Comparison of ENCODE assay signal across 14 mouse cellular contexts in genomic region chr8:120344166-120344565, GRCm38 (mm10).
DNase-seq lines count a peak whose midpoint lies in the region; ATAC-seq lines count a peak whose summit lies in the region.
"Had no signal": no experiment of that assay in that cellular context is flagged by ENCODE, and none has a peak within 500 bp of the region (broad histone marks: within the 10 kb centered on the region; RNA-seq: fewer than 3 reads in every experiment).

No protein-coding gene starts in this region.

- WGBS in heart, embryonic 13.5 days, result 11% methylated on average over 4 of the region's 4 CpGs
- WGBS in forebrain, embryonic 10.5 days, result 36% methylated on average over 4 of the region's 4 CpGs
- 21% methylated on average over 4 of the region's 4 CpGs for WGBS in midbrain, embryonic 14.5 days

- no peak overlapping the region for H3K27ac ChIP-seq in heart, embryonic 13.5 days (replicated peaks)
- H3K27ac ChIP-seq in forebrain, embryonic 10.5 days, result peak overlapping the region; percentile 48
- H3K27ac ChIP-seq in midbrain, embryonic 14.5 days (replicated peaks; ENCODE audit: low read depth, low read length), result peak overlapping the region; percentile 71
- H3K27ac ChIP-seq: limb, embryonic 13.5 days had no signal

- ATAC-seq in heart, embryonic 13.5 days (ENCODE audit: extremely low read depth, insufficient number of reproducible peaks, low FRiP score, low TSS enrichment), result no peak
- no peak for ATAC-seq in midbrain, embryonic 14.5 days (ENCODE audit: low FRiP score, low TSS enrichment)

- peaks cover 61% of the 10 kb centered on the region for H3K4me1 ChIP-seq in heart, embryonic 13.5 days
- peaks cover 99% of the 10 kb centered on the region for H3K4me1 ChIP-seq in forebrain, embryonic 10.5 days
- peaks cover 76% of the 10 kb centered on the region for H3K4me1 ChIP-seq in midbrain, embryonic 14.5 days (ENCODE audit: control insufficient read depth, insufficient read depth, low read length)

- H3K4me3 ChIP-seq in heart, embryonic 13.5 days, result no peak overlapping the region
- H3K4me3 ChIP-seq in forebrain, embryonic 10.5 days, result no peak overlapping the region
- no peak overlapping the region for H3K4me3 ChIP-seq in midbrain, embryonic 14.5 days (replicated peaks; ENCODE audit: low read depth, low read length)
- H3K4me3 ChIP-seq: limb, embryonic 13.5 days; myocyte had no signal

- peaks cover 5% of the 10 kb centered on the region; the same call in 1 of the 2 replicates for H3K27me3 ChIP-seq in heart, embryonic 13.5 days (replicated peaks)
- H3K27me3 ChIP-seq in forebrain, embryonic 10.5 days (ENCODE audit: poor library complexity, severe bottlenecking), result peaks cover 86% of the 10 kb centered on the region
- no peaks in the 10 kb centered on the region for H3K27me3 ChIP-seq in midbrain, embryonic 14.5 days (ENCODE audit: control insufficient read depth, insufficient read depth, low read length)
- H3K27me3 ChIP-seq: limb, embryonic 13.5 days had no signal

- H3K4me2 ChIP-seq in heart, embryonic 13.5 days, result no peak overlapping the region
- no peak overlapping the region for H3K4me2 ChIP-seq in midbrain, embryonic 14.5 days (ENCODE audit: low read length)
- H3K4me2 ChIP-seq: limb, embryonic 13.5 days had no signal

- H3K9me3 ChIP-seq in heart, embryonic 13.5 days, result no peaks in the 10 kb centered on the region
- H3K9me3 ChIP-seq in forebrain, embryonic 10.5 days, result no peaks in the 10 kb centered on the region
- no peaks in the 10 kb centered on the region for H3K9me3 ChIP-seq in midbrain, embryonic 14.5 days (ENCODE audit: control insufficient read depth, low read length)
- H3K9me3 ChIP-seq: limb, embryonic 13.5 days had no signal

- H3K36me3 ChIP-seq in heart, embryonic 13.5 days, result no peaks in the 10 kb centered on the region
- no peaks in the 10 kb centered on the region for H3K36me3 ChIP-seq in forebrain, embryonic 10.5 days (replicated peaks)
- no peaks in the 10 kb centered on the region for H3K36me3 ChIP-seq in midbrain, embryonic 14.5 days (ENCODE audit: control insufficient read depth, insufficient read depth, low read length)
- H3K36me3 ChIP-seq: limb, embryonic 13.5 days had no signal

- no peak for DNase-seq in heart, postnatal 4 days
- DNase-seq in forebrain, embryonic 10.5 days (ENCODE audit: extremely low spot score, low spot score), result no peak
- DNase-seq in liver, result peak; percentile 61
- peak; percentile 55 for DNase-seq in midbrain, embryonic 14.5 days
- DNase-seq in spleen, postnatal 4 days (ENCODE audit: low spot score in 2 of 2), result no peak
- DNase-seq in urinary bladder, adult 18-20 months (ENCODE audit: low spot score in 2 of 2), result no peak
- no peak for DNase-seq in embryo, embryonic 10.5 days (ENCODE audit: low spot score)
- DNase-seq: adrenal gland, postnatal 36 days; cerebellum, postnatal 14 days; heart, postnatal 14 days; kidney, postnatal 36 days had no signal

- peak overlapping the region; percentile 39; the same call in 1 of the 2 replicates for H3K9ac ChIP-seq in heart, embryonic 13.5 days
- H3K9ac ChIP-seq in midbrain, embryonic 14.5 days (replicated peaks; ENCODE audit: low read length), result no peak overlapping the region
- H3K9ac ChIP-seq: limb, embryonic 13.5 days had no signal

Comparison
In these comparisons a context has a peak if more than half of its experiments do, and no peak if none do; other contexts are left out.
1. DNase-seq: peak in liver (single experiment) and midbrain, embryonic 14.5 days (single experiment); none in heart, postnatal 4 days (single experiment), forebrain, embryonic 10.5 days (single experiment), spleen, postnatal 4 days (0 of 2), urinary bladder, adult 18-20 months (0 of 2) and embryo, embryonic 10.5 days (single experiment).